Mouse (Mus musculus): ENCODE data around the gene Cabin1.

Gene Cabin1

GRCm38 (mm10) chr10:75633576-75634139 is 130.5 kb downstream of the Cabin1 start:
- no peak for DNase-seq

GRCm38 (mm10) chr10:75633048-75633447 is 131.1 kb downstream of the Cabin1 start:
- DNase-seq, result no peak

GRCm38 (mm10) chr10:75632633-75633032 is 131.5 kb downstream of the Cabin1 start:
- DNase-seq, result no peak

GRCm38 (mm10) chr10:75627490-75627889 is 136.7 kb downstream of the Cabin1 start:
- DNase-seq, result no peak

- no peak for DNase-seq
Measured at GRCm38 (mm10) chr10:75626991-75627390, 137.2 kb downstream of the Cabin1 start.

- no peak for DNase-seq
Measured at GRCm38 (mm10) chr10:75625920-75626319, 138.2 kb downstream of the Cabin1 start.

GRCm38 (mm10) chr10:75620818-75621217 is 143.3 kb downstream of the Cabin1 start:
- no peak for DNase-seq

- DNase-seq, result no peak
Measured at GRCm38 (mm10) chr10:75616044-75616443, 148.1 kb downstream of the Cabin1 start.

- no peak for DNase-seq
Measured at GRCm38 (mm10) chr10:75610486-75610885, 153.7 kb downstream of the Cabin1 start.

- DNase-seq, result no peak
Measured at GRCm38 (mm10) chr10:75608975-75609374, 155.2 kb downstream of the Cabin1 start.

GRCm38 (mm10) chr10:75607253-75607652 is 156.9 kb downstream of the Cabin1 start:
- no peak for DNase-seq

- DNase-seq, result no peak
Measured at GRCm38 (mm10) chr10:75605162-75605846, 158.8 kb downstream of the Cabin1 start.

GRCm38 (mm10) chr10:75600189-75600730 is 163.9 kb downstream of the Cabin1 start:
- no peak for DNase-seq
